Mouse (Mus musculus) regulatory T cell (primary cell): ENCODE measurements around the gene Smap2.

Experiments
- in situ Hi-C: fragments of 300-600 bp; cut with MboI, MseI; formaldehyde crosslinking; loops from one replicate; pipeline ENCODE4 v1.15.1; 2025; ENCODE audit warnings: high pct_unique_total_duplicates

Smap2 gene

GRCm38 (mm10) chr4:121021911-121022310 is 4.9 kb upstream of the Smap2 start:
- in situ Hi-C loops = loop anchor here (25.0 kb wide), 1 partner anchor 1840 kb away; no protein-coding TSS in a partner anchor

GRCm38 (mm10) chr4:121020040-121020790 is 3.2 kb upstream of the Smap2 start:
- in situ Hi-C loops = loop anchor here (25.0 kb wide), 1 partner anchor 1842 kb away; no protein-coding TSS in a partner anchor

GRCm38 (mm10) chr4:121018250-121018649 is 1.2 kb upstream of the Smap2 start:
- in situ Hi-C loops = loop anchor here (25.0 kb wide), 1 partner anchor 1844 kb away; no protein-coding TSS in a partner anchor

GRCm38 (mm10) chr4:121016021-121016898 is 787 bp downstream of the Smap2 start:
- in situ Hi-C loops = loop anchor here (25.0 kb wide), 1 partner anchor 1846 kb away; no protein-coding TSS in a partner anchor

GRCm38 (mm10) chr4:121015268-121015659 is 1.8 kb downstream of the Smap2 start:
- in situ Hi-C loops = loop anchor here (25.0 kb wide), 1 partner anchor 1847 kb away; no protein-coding TSS in a partner anchor

- in situ Hi-C loops = loop anchor here (25.0 kb wide), 1 partner anchor 1848 kb away; no protein-coding TSS in a partner anchor
Measured at GRCm38 (mm10) chr4:121014594-121015267, 2.3 kb downstream of the Smap2 start.

GRCm38 (mm10) chr4:121010770-121011549 is 6.1 kb downstream of the Smap2 start:
- in situ Hi-C loops = loop anchor here (25.0 kb wide), 1 partner anchor 1851 kb away; no protein-coding TSS in a partner anchor

GRCm38 (mm10) chr4:121009151-121009550 is 7.9 kb downstream of the Smap2 start:
- in situ Hi-C loops = loop anchor here (25.0 kb wide), 1 partner anchor 1853 kb away; no protein-coding TSS in a partner anchor

- in situ Hi-C loops = loop anchor here (25.0 kb wide), 1 partner anchor 1854 kb away; no protein-coding TSS in a partner anchor
Measured at GRCm38 (mm10) chr4:121008071-121008745, 8.8 kb downstream of the Smap2 start.

- in situ Hi-C loops = loop anchor here (25.0 kb wide), 1 partner anchor 1855 kb away; no protein-coding TSS in a partner anchor
Measured at GRCm38 (mm10) chr4:121007006-121007405, 10.0 kb downstream of the Smap2 start.

GRCm38 (mm10) chr4:121004679-121005078 is 12.4 kb downstream of the Smap2 start:
- in situ Hi-C loops = loop anchor here (25.0 kb wide), 1 partner anchor 1858 kb away; no protein-coding TSS in a partner anchor

GRCm38 (mm10) chr4:121003611-121004091 is 13.4 kb downstream of the Smap2 start:
- in situ Hi-C loops = loop anchor here (25.0 kb wide), 1 partner anchor 1859 kb away; no protein-coding TSS in a partner anchor

- in situ Hi-C loops = loop anchor here (25.0 kb wide), 1 partner anchor 1860 kb away; no protein-coding TSS in a partner anchor
Measured at GRCm38 (mm10) chr4:121002400-121003171, 14.5 kb downstream of the Smap2 start.

- in situ Hi-C loops = loop anchor here (25.0 kb wide), 1 partner anchor 1861 kb away; no protein-coding TSS in a partner anchor
Measured at GRCm38 (mm10) chr4:121001659-121002058, 15.4 kb downstream of the Smap2 start.

GRCm38 (mm10) chr4:121001042-121001441 is 16.0 kb downstream of the Smap2 start:
- in situ Hi-C loops = loop anchor here (25.0 kb wide), 1 partner anchor 1861 kb away; no protein-coding TSS in a partner anchor

GRCm38 (mm10) chr4:120995911-120996310 is 21.1 kb downstream of the Smap2 start:
- in situ Hi-C loops = no loop called here

- in situ Hi-C loops = no loop called here
Measured at GRCm38 (mm10) chr4:120993025-120993424, 24.0 kb downstream of the Smap2 start.

- in situ Hi-C loops = no loop called here
Measured at GRCm38 (mm10) chr4:120992284-120992683, 24.8 kb downstream of the Smap2 start.
